Mouse (Mus musculus): Measurements from ENCODE around the gene Creb3l1.

- TF ChIP-seq CTCF (IDR thresholded peaks at IDR 0.05; ENCODE audit: insufficient read depth, low read length) (no peak), POLR2A (IDR thresholded peaks at IDR 0.05; ENCODE audit: borderline replicate concordance, extremely low read depth, low read depth, low read length) (no peak)
Observed at GRCm38 (mm10) chr2:92025202-92025601, 900 bp upstream of the Creb3l1 start.
